Mouse (Mus musculus): ENCODE measurements around the gene Gm6710.
"Not testable (repeated sequence)": the region's sequence is repeated elsewhere in the genome, so short reads cannot be mapped to it uniquely, and the experiment has no call there.

Gm6710 gene

DNA sequence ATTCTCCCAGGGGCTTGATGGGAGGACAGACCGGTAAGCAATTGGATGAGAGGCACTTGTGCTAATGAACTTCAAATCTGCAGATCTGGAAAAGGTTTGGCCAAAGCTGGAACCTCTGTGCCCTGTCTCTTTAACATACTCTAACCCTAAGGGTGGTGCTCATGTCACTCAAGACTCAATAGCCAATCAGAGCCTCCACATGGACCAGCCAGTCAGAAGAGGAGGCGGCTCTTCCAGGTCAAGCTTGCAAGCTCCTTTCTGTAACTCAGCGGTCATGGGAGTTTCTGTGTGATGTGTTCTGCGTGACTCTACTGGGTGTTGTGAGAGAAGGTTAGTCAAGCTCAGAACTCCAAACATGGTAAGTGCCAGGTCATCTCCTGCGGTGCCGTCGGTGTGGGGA lies at the start of gene Gm6710:
TSS of gene Gm6710 (plus strand) at position 196 of the 400 bp plus-strand sequence.
- DNase-seq: not testable (repeated sequence)

Measured in cerebellum, postnatal 25 days (tissue).